Mouse (Mus musculus) mammary gland, adult 2 months (tissue): ENCODE measurements around the gene Gchfr. TPM values are rescaled to one million over a fixed set of nuclear protein-coding genes. Genes with fewer than 3 reads are reported as not detected.

ENCODE experiments used
- polyA plus RNA-seq: library from polyadenylated mRNA; depleted of rRNA; stranded (reverse); fragments of >200 nt; gene quantifications from 2 replicates; pipeline ENCODE4 v1.2.3, GENCODE M21; 2012; ENCODE audit warnings: low replicate concordance; rRNA removed

Gene Gchfr
- polyA plus RNA-seq: 80.1 and 84.8 TPM in 2 replicates

DNA sequence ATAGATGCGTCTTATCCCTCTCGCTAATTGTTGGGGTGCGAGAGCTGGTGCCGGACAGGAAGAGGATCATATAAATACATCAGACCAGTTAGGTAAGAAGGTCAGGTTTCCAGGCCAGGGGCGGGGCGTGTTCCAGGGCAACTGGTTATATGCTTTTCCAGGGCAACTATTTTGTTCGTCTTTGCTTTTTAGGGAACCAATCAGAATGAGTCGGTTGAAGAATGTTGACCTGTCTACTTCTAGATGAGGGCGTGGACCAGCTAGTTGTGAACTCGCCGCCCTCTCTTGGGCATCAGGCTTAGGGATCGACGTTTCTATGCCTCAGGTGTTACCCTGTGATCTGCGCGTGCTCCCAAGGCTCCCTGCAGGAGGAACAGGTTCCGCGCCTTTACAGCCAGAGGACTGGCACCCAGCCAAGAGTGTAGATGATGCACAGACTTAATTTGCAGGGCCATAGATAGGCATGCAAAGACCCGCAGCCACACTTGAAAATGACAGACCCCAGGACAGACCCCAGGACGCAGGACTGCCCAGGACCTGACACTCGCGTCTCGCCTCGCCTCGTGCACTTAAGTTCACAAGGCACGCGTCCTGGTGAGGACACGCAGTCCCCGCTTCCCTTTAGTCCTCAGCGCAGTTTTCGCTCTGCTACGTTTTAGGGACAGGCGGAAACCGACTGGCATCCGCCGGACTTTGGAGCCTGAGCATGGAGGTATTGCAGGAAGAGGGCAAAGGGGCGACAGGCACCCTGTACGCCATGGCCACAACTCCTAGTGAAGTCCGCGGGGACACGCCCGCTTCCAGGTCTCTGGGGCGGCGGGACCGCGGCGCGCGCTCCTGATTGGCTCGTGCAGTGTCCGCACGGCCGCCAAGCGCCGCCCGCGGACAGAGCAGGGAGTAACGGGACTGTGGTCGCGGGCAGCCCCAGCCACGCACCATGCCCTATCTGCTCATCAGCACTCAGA lies at the start of gene Gchfr:
Gchfr (plus strand) TSS at position 873 of the 965 bp plus-strand sequence.

GRCm38 (mm10) chr2:119156681-119157572 lies 10.6 kb upstream of the Gchfr start, which contains the start of gene Rmdn3:
TSS of gene Rmdn3 (minus strand) at chr2:119157034.

GRCm38 (mm10) chr2:119173991-119174651 lies 6.5 kb downstream of the Gchfr start, which contains the start of gene Gm14137:
TSS of gene Gm14137 (plus strand) at chr2:119174509.

GRCm38 (mm10) chr2:119208344-119209175 lies 41.0 kb downstream of the Gchfr start, which contains the start of the genes Zfyve19 and Dnajc17:
TSS of gene Zfyve19 (plus strand) at chr2:119208617.
TSS of gene Dnajc17 (minus strand) at chr2:119208795.

Other genes with a start within 250 kb of the Gchfr start
- gene Chst14, start 241.3 kb upstream of the Gchfr start, polyA plus RNA-seq: 17.1 and 21.6 TPM in 2 replicates
- gene Ccdc32, start 138.4 kb upstream of the Gchfr start, polyA plus RNA-seq: 4.3 and 6.4 TPM in 2 replicates
- 4.6 and 4.8 TPM in 2 replicates for gene Rpusd2, start 133.0 kb upstream of the Gchfr start, polyA plus RNA-seq
- gene Knl1, start 120.7 kb upstream of the Gchfr start, polyA plus RNA-seq: 0.11 and 0.17 TPM in 2 replicates
- gene Rad51, start 55.0 kb upstream of the Gchfr start, polyA plus RNA-seq: 1.8 and 2.1 TPM in 2 replicates
- 23.3 and 29.3 TPM in 2 replicates for gene Rmdn3, start 10.7 kb upstream of the Gchfr start, polyA plus RNA-seq
- gene Gm14137, start 6.7 kb downstream of the Gchfr start, polyA plus RNA-seq: 0.12 and 0.36 TPM in 2 replicates
- gene Zfyve19, start 40.8 kb downstream of the Gchfr start, polyA plus RNA-seq: 34.3 and 37.0 TPM in 2 replicates
- 1.9 TPM in 2 replicates for gene Dnajc17, start 41.0 kb downstream of the Gchfr start, polyA plus RNA-seq
- gene Ppp1r14d, start 62.1 kb downstream of the Gchfr start, polyA plus RNA-seq: 0.18 TPM in 1 of 2 replicates, not detected in the other
- gene Spint1, start 69.6 kb downstream of the Gchfr start, polyA plus RNA-seq: 21.6 and 23.1 TPM in 2 replicates
- 3.0 and 5.0 TPM in 2 replicates for gene Rhov, start 103.5 kb downstream of the Gchfr start, polyA plus RNA-seq
- 20.5 and 30.9 TPM in 2 replicates for gene Vps18, start 121.0 kb downstream of the Gchfr start, polyA plus RNA-seq
- gene Dll4, start 158.0 kb downstream of the Gchfr start, polyA plus RNA-seq: 17.0 and 24.0 TPM in 2 replicates
- gene Chac1, start 183.5 kb downstream of the Gchfr start, polyA plus RNA-seq: 8.4 and 31.1 TPM in 2 replicates